Mouse (Mus musculus) CH12.LX (cell line): ENCODE results near the gene Olfr237-ps1. TPM values are rescaled to one million over a fixed set of nuclear protein-coding genes. Genes with fewer than 3 reads are reported as not detected.

Experiments
- DNase-seq: peaks from one replicate; pipeline ENCODE4 v3.0.0-alpha.2; 2013; ENCODE audit errors: extremely low read depth
- H3K27ac ChIP-seq: 2 replicates; pipeline ENCODE4 v1.5.1; 2012; ENCODE audit warnings: low read depth, mild to moderate bottlenecking, control low read depth, moderate library complexity; ENCODE audit not compliant: insufficient read depth
- H3K27me3 ChIP-seq: replicated peaks from 2 replicates; pipeline ENCODE3; 2012; ENCODE audit warnings: inconsistent platforms
- H3K36me3 ChIP-seq, 2 experiments: replicated peaks in 1 of 2; 2 replicates each; pipeline versions ENCODE3 to v1.6.1; 2012; ENCODE audit warnings: inconsistent platforms in 1 of 2, low read length in 1 of 2, mild to moderate bottlenecking in 1 of 2, mixed read lengths in 1 of 2, moderate library complexity in 1 of 2; ENCODE audit not compliant: control insufficient read depth in 1 of 2, insufficient read depth in 1 of 2
- H3K4me1 ChIP-seq, 2 experiments: 2 replicates each; pipeline ENCODE4 v1.6.1; 2012; ENCODE audit warnings: inconsistent platforms in 1 of 2, moderate library complexity in 1 of 2; ENCODE audit not compliant: insufficient read depth in 2 of 2, control insufficient read depth in 1 of 2
- H3K4me2 ChIP-seq: 2 replicates; pipeline ENCODE4 v1.6.1; 2012; ENCODE audit warnings: low read depth, mild to moderate bottlenecking, control low read depth; ENCODE audit not compliant: poor library complexity, insufficient read depth, severe bottlenecking
- H3K4me3 ChIP-seq, 3 experiments: fragments of 150-350 bp in 1 of 3; sonication (generic) in 1 of 3; replicated peaks in 1 of 3; 2 replicates each; pipeline versions ENCODE3 to v1.5.1; 2011 to 2012; ENCODE audit warnings: low read depth in 2 of 3, low read length in 2 of 3, mild to moderate bottlenecking in 2 of 3, moderate library complexity in 2 of 3, control low read depth in 1 of 3, improper control_type of control experiment in 1 of 3, inconsistent platforms in 1 of 3, mixed read lengths in 1 of 3; ENCODE audit not compliant: poor library complexity in 1 of 3
- H3K79me2 ChIP-seq: replicated peaks from 2 replicates; pipeline ENCODE4 v1.6.1; 2012; ENCODE audit warnings: mild to moderate bottlenecking, moderate library complexity; ENCODE audit not compliant: control insufficient read depth, poor library complexity, insufficient read depth, severe bottlenecking; ENCODE audit errors: extremely low read depth
- H3K9ac ChIP-seq: 2 replicates; pipeline ENCODE4 v1.6.1; 2012; ENCODE audit warnings: low read depth, mild to moderate bottlenecking, control low read depth, moderate library complexity; ENCODE audit not compliant: insufficient read depth
- H3K9me3 ChIP-seq: replicated peaks from 2 replicates; pipeline ENCODE3; 2012; ENCODE audit warnings: low read length, inconsistent platforms, mixed read lengths
- BHLHE40 ChIP-seq: IDR thresholded peaks from 2 replicates; pipeline ENCODE4 v1.6.1; 2011; ENCODE audit warnings: mild to moderate bottlenecking, low read depth, low read length, improper control_type of control experiment
- CHD2 ChIP-seq: IDR thresholded peaks from 2 replicates; pipeline ENCODE4 v1.6.1; 2011; ENCODE audit warnings: low read length, improper control_type of control experiment
- CTCF ChIP-seq, 2 experiments: IDR thresholded peaks in 1 of 2; conservative IDR thresholded peaks in 1 of 2; 2 replicates each; pipeline ENCODE4 v1.5.1; 2011 to 2012; ENCODE audit warnings: low read depth in 2 of 2, low read length in 2 of 2, improper control_type of control experiment in 1 of 2, inconsistent platforms in 1 of 2, mild to moderate bottlenecking in 1 of 2, moderate library complexity in 1 of 2
- EP300 ChIP-seq: IDR thresholded peaks from 2 replicates; pipeline ENCODE4 v1.6.1; 2011; ENCODE audit warnings: low read length, improper control_type of control experiment
- ETS1 ChIP-seq: conservative IDR thresholded peaks from 2 replicates; pipeline ENCODE4 v1.6.1; 2012; ENCODE audit warnings: low read depth, mild to moderate bottlenecking, inconsistent platforms, low read length, improper control_type of control experiment, moderate library complexity
- HCFC1 ChIP-seq: IDR thresholded peaks from 2 replicates; pipeline ENCODE4 v1.6.1; 2012; ENCODE audit warnings: low read depth, mild to moderate bottlenecking, inconsistent platforms, low read length, improper control_type of control experiment
- IRF4 ChIP-seq: IDR thresholded peaks from 2 replicates; pipeline ENCODE4 v1.6.1; 2014; ENCODE audit warnings: low read depth, mild to moderate bottlenecking, inconsistent platforms, low read length, improper control_type of control experiment
- JUN ChIP-seq: IDR thresholded peaks from 2 replicates; pipeline ENCODE4 v1.6.1; 2011; ENCODE audit warnings: low read depth, mild to moderate bottlenecking, low read length, improper control_type of control experiment, moderate library complexity; ENCODE audit not compliant: insufficient read depth
- KAT2A ChIP-seq: IDR thresholded peaks from 2 replicates; pipeline ENCODE4 v1.6.1; 2012; ENCODE audit warnings: low read length, improper control_type of control experiment, inconsistent platforms; ENCODE audit not compliant: insufficient replicate concordance
- MAX ChIP-seq: IDR thresholded peaks from 2 replicates; pipeline ENCODE4 v1.6.1; 2011; ENCODE audit warnings: low read length, improper control_type of control experiment
- MXI1 ChIP-seq: IDR thresholded peaks from 2 replicates; pipeline ENCODE4 v1.6.1; 2011; ENCODE audit warnings: mild to moderate bottlenecking, low read depth, low read length, improper control_type of control experiment
- NELFE ChIP-seq: IDR thresholded peaks from 2 replicates; pipeline ENCODE4 v1.6.1; 2011; ENCODE audit warnings: low read depth, low read length, improper control_type of control experiment
- NRF1 ChIP-seq: IDR thresholded peaks from 2 replicates; pipeline ENCODE4 v1.6.1; 2014; ENCODE audit warnings: low read depth, mild to moderate bottlenecking, inconsistent platforms, low read length, improper control_type of control experiment, moderate library complexity
- POLR2A ChIP-seq: IDR thresholded peaks from 2 replicates; pipeline ENCODE4 v1.6.1; 2011; ENCODE audit warnings: low read depth, mild to moderate bottlenecking, improper control_type of control experiment, low read length
- POLR2AphosphoS2 ChIP-seq: IDR thresholded peaks from 2 replicates; pipeline ENCODE4 v1.6.1; 2011; ENCODE audit warnings: low read depth, low read length, improper control_type of control experiment
- RAD21 ChIP-seq: IDR thresholded peaks from 2 replicates; pipeline ENCODE4 v1.6.1; 2011; ENCODE audit warnings: low read depth, mild to moderate bottlenecking, low read length, improper control_type of control experiment, moderate library complexity
- SMC3 ChIP-seq: IDR thresholded peaks from 2 replicates; pipeline ENCODE4 v1.6.1; 2011; ENCODE audit warnings: low read depth, low read length, improper control_type of control experiment
- TCF12 ChIP-seq: IDR thresholded peaks from 2 replicates; pipeline ENCODE4 v1.6.1; 2014; ENCODE audit warnings: low read depth, mild to moderate bottlenecking, inconsistent platforms, low read length, improper control_type of control experiment
- UBTF ChIP-seq: IDR thresholded peaks from 2 replicates; pipeline ENCODE4 v1.6.1; 2012; ENCODE audit warnings: low read depth, mild to moderate bottlenecking, inconsistent platforms, low read length, improper control_type of control experiment, moderate library complexity
- USF1 ChIP-seq: IDR thresholded peaks from 2 replicates; pipeline ENCODE4 v1.6.1; 2014; ENCODE audit warnings: low read depth, mild to moderate bottlenecking, inconsistent platforms, low read length, improper control_type of control experiment
- ZC3H11A ChIP-seq: IDR thresholded peaks from 2 replicates; pipeline ENCODE4 v1.6.1; 2012; ENCODE audit warnings: low read depth, mild to moderate bottlenecking, inconsistent platforms, low read length, improper control_type of control experiment
- ZMIZ1 ChIP-seq: IDR thresholded peaks from 2 replicates; pipeline ENCODE4 v1.6.1; 2012; ENCODE audit warnings: low read depth, mild to moderate bottlenecking, inconsistent platforms, low read length, improper control_type of control experiment
- ZNF384 ChIP-seq: IDR thresholded peaks from 2 replicates; pipeline ENCODE4 v1.6.1; 2012; ENCODE audit warnings: low read depth, low read length, improper control_type of control experiment, inconsistent platforms
- dilution Hi-C: fragments of 300-500 bp; cut with MboI; formaldehyde crosslinking; loops from 2 replicates; pipeline ENCODE4 v1.14.3; 2020; ENCODE audit warnings: low sequenced_read_pairs; ENCODE audit not compliant: extremely low pct_unique_long_range_greater_than_20kb, extremely low pct_ligation_motif_present
- in situ Hi-C: fragments of 300-500 bp; cut with MboI; formaldehyde crosslinking; loops from 3 replicates; pipeline ENCODE4 v1.14.3; 2019; ENCODE audit warnings: low sequenced_read_pairs, low pct_ligation_motif_present, low pct_unique_long_range_greater_than_20kb, mixed read lengths
- polyA plus RNA-seq: library from polyadenylated mRNA; unstranded; fragments of >175 nt; gene quantifications from 2 replicates; pipeline ENCODE4 v1.2.1, GENCODE M21; 2012; ENCODE audit warnings: low read depth; ENCODE audit not compliant: insufficient read length
- total RNA-seq, 2 experiments: library from RNA; depleted of rRNA; stranded (reverse); fragments of 300-350 nt in 1 of 2; fragments of >200 nt in 1 of 2; gene quantifications; 2 replicates each; pipeline ENCODE4 v1.2.3; 2012 to 2014

The Olfr237-ps1 gene
- total and polyA plus RNA-seq, 3 experiments: not detected

DNA sequence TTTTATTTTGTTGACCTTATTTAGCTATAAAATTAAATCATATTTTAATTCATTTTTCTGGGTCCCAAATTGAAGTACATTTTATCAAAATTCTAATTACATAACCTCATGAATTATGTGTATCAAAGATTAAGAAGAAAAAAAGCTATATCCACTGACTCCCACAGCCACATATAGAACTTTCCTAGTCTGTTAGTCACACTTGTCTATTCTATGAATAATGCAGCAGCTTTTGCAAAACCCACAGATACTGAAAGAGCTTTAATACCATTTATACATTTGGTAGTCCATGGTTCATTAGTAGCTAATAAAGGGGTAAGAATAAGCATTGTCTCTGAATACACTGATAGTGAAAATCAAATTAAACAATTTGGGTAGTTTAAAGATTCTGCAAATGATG, 56.4 kb downstream of the Olfr237-ps1 start:
- TF ChIP-seq CTCF (conservative IDR thresholded peaks at IDR 0.05 in 1 of 2, IDR thresholded peaks at IDR 0.05 in 1 of 2; ENCODE audit: low read depth in 2 of 2, low read length in 2 of 2) (no peak), ETS1 (no peak), UBTF (no peak), POLR2A (no peak), EP300 (no peak), USF1 (no peak), ZMIZ1 (no peak), TCF12 (no peak), IRF4 (no peak), SMC3 (no peak), ZC3H11A (no peak), NRF1 (no peak)
- TF ChIP-seq, all 38 proteins: peak for 0
- no peak for DNase-seq
- Histone ChIP-seq H3K4me3 (no peak overlapping the region), H3K4me1 (no peaks in the 10 kb centered on the region), H3K9ac (no peak overlapping the region), H3K4me2 (no peak overlapping the region), H3K79me2 (no peaks in the 10 kb centered on the region), H3K27ac (no peak overlapping the region), H3K36me3 (no peaks in the 10 kb centered on the region), H3K9me3 (no peaks in the 10 kb centered on the region), H3K27me3 (no peaks in the 10 kb centered on the region)
- in situ Hi-C loops: no loop called here
- dilution Hi-C loops: no loop called here

DNA sequence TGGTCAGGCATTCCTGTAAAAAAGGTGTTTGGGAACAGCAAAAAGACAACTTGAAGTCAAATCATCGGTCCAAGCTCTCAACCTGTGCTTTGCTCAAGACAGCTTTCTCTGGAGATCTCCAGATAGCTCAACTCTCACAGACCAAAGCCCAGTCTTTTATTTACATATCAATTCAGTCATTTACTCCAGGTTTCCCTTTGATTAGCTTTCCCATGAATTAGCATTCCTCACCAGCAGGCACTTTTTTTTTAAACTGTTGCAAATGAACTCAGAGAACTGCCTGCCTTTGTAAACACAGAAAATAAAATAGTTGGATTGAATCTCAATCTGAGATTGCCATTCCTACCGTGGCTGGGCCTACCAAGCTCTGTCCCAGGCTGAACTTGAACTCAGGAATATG, 59.0 kb downstream of the Olfr237-ps1 start:
- Histone ChIP-seq H3K27me3 (no peaks in the 10 kb centered on the region), H3K36me3 (no peaks in the 10 kb centered on the region), H3K4me2 (no peak overlapping the region), H3K4me3 (no peak overlapping the region), H3K9ac (no peak overlapping the region), H3K27ac (no peak overlapping the region), H3K9me3 (no peaks in the 10 kb centered on the region), H3K4me1 (no peaks in the 10 kb centered on the region), H3K79me2 (no peaks in the 10 kb centered on the region)
- in situ Hi-C loops: no loop called here
- no peak for TF ChIP-seq ZNF384
- no peak for TF ChIP-seq HCFC1
- TF ChIP-seq POLR2AphosphoS2: no peak
- TF ChIP-seq UBTF: no peak
- no peak for TF ChIP-seq RAD21
- no peak for TF ChIP-seq BHLHE40
- no peak for TF ChIP-seq JUN
- no peak for TF ChIP-seq KAT2A
- no peak for TF ChIP-seq MAX
- no peak for TF ChIP-seq CHD2
- no peak for TF ChIP-seq NELFE
- TF ChIP-seq MXI1: no peak
- no peak for TF ChIP-seq IRF4
- DNase-seq: no peak
- dilution Hi-C loops: no loop called here

Other genes with a start within 250 kb of the Olfr237-ps1 start
- not detected in 2 replicates for gene Olfr447, start 237.7 kb upstream of the Olfr237-ps1 start, total RNA-seq (2012; rRNA removed)
- not detected in 2 replicates for gene Olfr447, start 237.7 kb upstream of the Olfr237-ps1 start, total RNA-seq (2014; rRNA removed)
- not detected in 2 replicates for gene Olfr447, start 237.7 kb upstream of the Olfr237-ps1 start, polyA plus RNA-seq
- not detected in 2 replicates for gene Olfr446, start 225.2 kb upstream of the Olfr237-ps1 start, total RNA-seq (2012; rRNA removed)
- not detected in 2 replicates for gene Olfr446, start 225.2 kb upstream of the Olfr237-ps1 start, total RNA-seq (2014; rRNA removed)
- not detected in 2 replicates for gene Olfr446, start 225.2 kb upstream of the Olfr237-ps1 start, polyA plus RNA-seq
- gene Olfr444, start 197.5 kb upstream of the Olfr237-ps1 start, total RNA-seq (2012; rRNA removed): not detected in 2 replicates
- not detected in 2 replicates for gene Olfr444, start 197.5 kb upstream of the Olfr237-ps1 start, total RNA-seq (2014; rRNA removed)
- not detected in 2 replicates for gene Olfr444, start 197.5 kb upstream of the Olfr237-ps1 start, polyA plus RNA-seq
- not detected in 2 replicates for gene Olfr441, start 40.2 kb upstream of the Olfr237-ps1 start, total RNA-seq (2012; rRNA removed)
- gene Olfr441, start 40.2 kb upstream of the Olfr237-ps1 start, total RNA-seq (2014; rRNA removed): not detected in 2 replicates
- gene Olfr441, start 40.2 kb upstream of the Olfr237-ps1 start, polyA plus RNA-seq: not detected in 2 replicates
- not detected in 2 replicates for gene Olfr437, start 16.7 kb downstream of the Olfr237-ps1 start, total RNA-seq (2012; rRNA removed)
- gene Olfr437, start 16.7 kb downstream of the Olfr237-ps1 start, total RNA-seq (2014; rRNA removed): not detected in 2 replicates
- gene Olfr437, start 16.7 kb downstream of the Olfr237-ps1 start, polyA plus RNA-seq: not detected in 2 replicates
- gene Olfr13, start 25.6 kb downstream of the Olfr237-ps1 start, total RNA-seq (2012; rRNA removed): not detected in 2 replicates
- gene Olfr13, start 25.6 kb downstream of the Olfr237-ps1 start, total RNA-seq (2014; rRNA removed): not detected in 2 replicates
- not detected in 2 replicates for gene Olfr13, start 25.6 kb downstream of the Olfr237-ps1 start, polyA plus RNA-seq
- gene Olfr435, start 50.6 kb downstream of the Olfr237-ps1 start, total RNA-seq (2012; rRNA removed): not detected in 2 replicates
- gene Olfr435, start 50.6 kb downstream of the Olfr237-ps1 start, total RNA-seq (2014; rRNA removed): not detected in 2 replicates
- gene Olfr435, start 50.6 kb downstream of the Olfr237-ps1 start, polyA plus RNA-seq: not detected in 2 replicates
- not detected in 2 replicates for gene Olfr434, start 66.5 kb downstream of the Olfr237-ps1 start, total RNA-seq (2012; rRNA removed)
- gene Olfr434, start 66.5 kb downstream of the Olfr237-ps1 start, total RNA-seq (2014; rRNA removed): not detected in 2 replicates
- not detected in 2 replicates for gene Olfr434, start 66.5 kb downstream of the Olfr237-ps1 start, polyA plus RNA-seq
- not detected in 2 replicates for gene Olfr47, start 85.0 kb downstream of the Olfr237-ps1 start, total RNA-seq (2012; rRNA removed)
- not detected in 2 replicates for gene Olfr47, start 85.0 kb downstream of the Olfr237-ps1 start, total RNA-seq (2014; rRNA removed)
- not detected in 2 replicates for gene Olfr47, start 85.0 kb downstream of the Olfr237-ps1 start, polyA plus RNA-seq
- gene Arhgef5, start 119.0 kb downstream of the Olfr237-ps1 start, total RNA-seq (2012; rRNA removed): not detected in 2 replicates
- gene Arhgef5, start 119.0 kb downstream of the Olfr237-ps1 start, total RNA-seq (2014; rRNA removed): not detected in 2 replicates
- not detected in 2 replicates for gene Arhgef5, start 119.0 kb downstream of the Olfr237-ps1 start, polyA plus RNA-seq
- not detected in 2 replicates for gene Nobox, start 163.0 kb downstream of the Olfr237-ps1 start, total RNA-seq (2012; rRNA removed)
- gene Nobox, start 163.0 kb downstream of the Olfr237-ps1 start, total RNA-seq (2014; rRNA removed): not detected in 2 replicates
- not detected in 2 replicates for gene Nobox, start 163.0 kb downstream of the Olfr237-ps1 start, polyA plus RNA-seq